ENCODE assay signal across 10 mouse cellular contexts in genomic region chr6:31517681-31518337, GRCm38 (mm10). TPM values are rescaled to one million over a fixed set of nuclear protein-coding genes. Genes with fewer than 3 reads are reported as not detected.
DNase-seq lines count a peak whose midpoint lies in the region; ATAC-seq lines count a peak whose summit lies in the region.
"Had no signal": no experiment of that assay in that cellular context is flagged by ENCODE, and none has a peak within 500 bp of the region (broad histone marks: within the 10 kb centered on the region; RNA-seq: fewer than 3 reads in every experiment).

No protein-coding gene starts in this region.

- H3K4me2 ChIP-seq in kidney, embryonic 14.5 days (replicated peaks; ENCODE audit: low read depth, low read length): no peak overlapping the region
- no peak overlapping the region for H3K4me2 ChIP-seq in lung, embryonic 16.5 days (ENCODE audit: low read depth, low read length)
- H3K4me2 ChIP-seq: neural tube, embryonic 13.5 days had no signal

- DNase-seq in adrenal gland, postnatal 10 days: peak; percentile 31
- DNase-seq in adrenal gland, adult 2 months: no peak
- DNase-seq in kidney, adult 9 months: no peak
- no peak for DNase-seq in urinary bladder, postnatal 4 days (ENCODE audit: low spot score in 2 of 2)
- no peak for DNase-seq in embryo, embryonic 10 days (ENCODE audit: low spot score)
- DNase-seq: cerebellum, adult 18-20 months had no signal

- H3K36me3 ChIP-seq in kidney, embryonic 14.5 days (ENCODE audit: control insufficient read depth, insufficient read depth, low read length): no peaks in the 10 kb centered on the region
- H3K36me3 ChIP-seq in lung, embryonic 16.5 days (ENCODE audit: control insufficient read depth, insufficient read depth, low read length): no peaks in the 10 kb centered on the region

- no peak overlapping the region for H3K4me3 ChIP-seq in kidney, embryonic 14.5 days (ENCODE audit: low read length)
- H3K4me3 ChIP-seq in lung, embryonic 16.5 days (ENCODE audit: low read length): no peak overlapping the region
- H3K4me3 ChIP-seq: neural tube, embryonic 13.5 days had no signal

- H3K4me1 ChIP-seq in kidney, embryonic 14.5 days (ENCODE audit: control insufficient read depth, insufficient read depth, low read length): peaks cover 11% of the 10 kb centered on the region
- H3K4me1 ChIP-seq in lung, embryonic 16.5 days (replicated peaks; ENCODE audit: control insufficient read depth, insufficient read depth, low read length): peaks cover 28% of the 10 kb centered on the region

- H3K9ac ChIP-seq in kidney, embryonic 14.5 days (ENCODE audit: low read depth, low read length): no peak overlapping the region
- no peak overlapping the region for H3K9ac ChIP-seq in lung, embryonic 16.5 days (ENCODE audit: low read length)
- H3K9ac ChIP-seq: neural tube, embryonic 13.5 days had no signal

- no peaks in the 10 kb centered on the region for H3K9me3 ChIP-seq in kidney, embryonic 14.5 days (ENCODE audit: control insufficient read depth, low read length)
- H3K9me3 ChIP-seq in lung, embryonic 16.5 days (ENCODE audit: control insufficient read depth, low read length): no peaks in the 10 kb centered on the region
- H3K9me3 ChIP-seq: neural tube, embryonic 13.5 days had no signal

- ATAC-seq in kidney, embryonic 14.5 days (ENCODE audit: low FRiP score, low TSS enrichment): peak; percentile 77; the same call in 1 of the 2 replicates
- ATAC-seq in common myeloid progenitor, adult 5-6 weeks (replicated peaks; ENCODE audit: low read depth, poor library complexity, severe bottlenecking): 0 out of 2 replicates have a peak, but pooled peaks have one; percentile 5
- peak; percentile 83 for ATAC-seq in lung, embryonic 16.5 days (ENCODE audit: low read depth)

- H3K27me3 ChIP-seq in kidney, embryonic 14.5 days (ENCODE audit: control insufficient read depth, insufficient read depth, low read length): no peaks in the 10 kb centered on the region
- H3K27me3 ChIP-seq in lung, embryonic 16.5 days (ENCODE audit: control insufficient read depth, insufficient read depth, low read depth, low read length): no peaks in the 10 kb centered on the region
- H3K27me3 ChIP-seq: neural tube, embryonic 13.5 days had no signal

- peak overlapping the region; percentile 30; the same call in 1 of the 2 replicates for H3K27ac ChIP-seq in kidney, embryonic 14.5 days (ENCODE audit: low read depth, low read length)
- peak overlapping the region; percentile 62 for H3K27ac ChIP-seq in lung, embryonic 16.5 days (ENCODE audit: low read length)
- H3K27ac ChIP-seq: neural tube, embryonic 13.5 days had no signal

- 48% methylated on average over 9 of the region's 9 CpGs for WGBS in kidney, embryonic 14.5 days
- 35% methylated on average over 9 of the region's 9 CpGs for WGBS in lung, embryonic 16.5 days

RNA-seq across cellular contexts. Expression of gene Podxl, which starts 46.0 kb away (rescaled TPM):
- total RNA-seq in adrenal gland, postnatal 10 days (2021): 10 to 100 TPM; 37.7 to 45.5 TPM
- 10 to 100 TPM; 41.9 to 80.4 TPM for total RNA-seq in adrenal gland, adult 2 months (2021)
- 50.3 and 56.3 TPM in 2 replicates for polyA plus RNA-seq in adrenal gland, adult 2 months (2012; rRNA removed)
- polyA plus RNA-seq in kidney, embryonic 14.5 days (2014; fragmentation: Nextera tagmentation; extraction: Ambion mirVana): 34.6 and 41.0 TPM in 2 replicates
- 0.55 and 0.82 TPM in 2 replicates for total RNA-seq in common myeloid progenitor, adult 5-6 weeks (2017)
- polyA plus RNA-seq in lung, embryonic 16.5 days (2015; fragmentation: Nextera tagmentation; extraction: Ambion mirVana): 35.0 and 37.4 TPM in 2 replicates

Comparison
In these comparisons a context has a peak if more than half of its experiments do, and no peak if none do; other contexts are left out.
1. ATAC-seq: peak in every context shown above with its lines; median percentile 83 in lung, embryonic 16.5 days; 77 in kidney, embryonic 14.5 days; 5 in common myeloid progenitor, adult 5-6 weeks.
2. RNA of gene Podxl, which starts 46.0 kb away (total RNA-seq): 41.9 to 80.4 TPM in adrenal gland, adult 2 months and 37.7 to 45.5 TPM in adrenal gland, postnatal 10 days; 0.55 to 0.82 TPM in common myeloid progenitor, adult 5-6 weeks; every median in the first group is over 10 times any median in the second.